Mouse (Mus musculus): ENCODE measurements around the gene Dohh. TPM values are rescaled to one million over a fixed set of nuclear protein-coding genes. Genes with fewer than 3 reads are reported as not detected.

Gene Dohh
- total and polyA plus RNA-seq, 2 experiments from 2014 or later = 114 to 146 TPM

- H3K9ac ChIP-seq (replicated peaks; ENCODE audit: low read length) = no peak overlapping the region
- H3K27ac ChIP-seq = no peak overlapping the region
- WGBS = 32% methylated on average over 24 of the region's 24 CpGs
- DNase-seq (ENCODE audit: low spot score) (no peak), ATAC-seq (no peak)
- H3K4me3 ChIP-seq (ENCODE audit: low read length) = no peak overlapping the region
- H3K27me3 ChIP-seq (ENCODE audit: insufficient read depth, low read length) = no peaks in the 10 kb centered on the region
- H3K9me3 ChIP-seq (ENCODE audit: low read length) = no peaks in the 10 kb centered on the region
- peaks cover 24% of the 10 kb centered on the region for H3K36me3 ChIP-seq (ENCODE audit: insufficient read depth, low read length)
- TF ChIP-seq CTCF (IDR thresholded peaks at IDR 0.05; ENCODE audit: low read depth) = no peak
- H3K4me2 ChIP-seq (ENCODE audit: low read depth, low read length) = peak overlapping the region; percentile 43
- peaks cover 32% of the 10 kb centered on the region for H3K4me1 ChIP-seq (ENCODE audit: insufficient read depth, low read length)
Measured at GRCm38 (mm10) chr10:81406504-81407440, 22.5 kb downstream of the Dohh start.

GRCm38 (mm10) chr10:81407539-81408423 lies 23.6 kb downstream of the Dohh start:
- peak; percentile 87 for DNase-seq (ENCODE audit: low spot score)
- Histone ChIP-seq H3K4me3 (ENCODE audit: low read length) (no peak overlapping the region), H3K9me3 (ENCODE audit: low read length) (no peaks in the 10 kb centered on the region), H3K36me3 (ENCODE audit: insufficient read depth, low read length) (peaks cover 24% of the 10 kb centered on the region), H3K4me2 (ENCODE audit: low read depth, low read length) (peak overlapping the region; percentile 43), H3K4me1 (ENCODE audit: insufficient read depth, low read length) (peaks cover 27% of the 10 kb centered on the region), H3K27ac (no peak overlapping the region; the same call in 1 of the 2 replicates), H3K27me3 (ENCODE audit: insufficient read depth, low read length) (no peaks in the 10 kb centered on the region), H3K9ac (replicated peaks; ENCODE audit: low read length) (no peak overlapping the region)
- TF ChIP-seq CTCF (IDR thresholded peaks at IDR 0.05; ENCODE audit: low read depth) = no peak
- ATAC-seq = peak; percentile 13; the same call in 1 of the 2 replicates
- WGBS = 26% methylated on average over 31 of the region's 31 CpGs

GRCm38 (mm10) chr10:81408424-81408729 lies 24.1 kb downstream of the Dohh start:
- TF ChIP-seq CTCF (IDR thresholded peaks at IDR 0.05; ENCODE audit: low read depth) = no peak
- Histone ChIP-seq H3K9me3 (ENCODE audit: low read length) (no peaks in the 10 kb centered on the region), H3K4me1 (ENCODE audit: insufficient read depth, low read length) (peaks cover 25% of the 10 kb centered on the region), H3K4me2 (ENCODE audit: low read depth, low read length) (no peak overlapping the region), H3K36me3 (ENCODE audit: insufficient read depth, low read length) (peaks cover 24% of the 10 kb centered on the region), H3K9ac (replicated peaks; ENCODE audit: low read length) (no peak overlapping the region), H3K27me3 (ENCODE audit: insufficient read depth, low read length) (no peaks in the 10 kb centered on the region), H3K4me3 (ENCODE audit: low read length) (no peak overlapping the region), H3K27ac (no peak overlapping the region)
- WGBS = 55% methylated on average over 13 of the region's 13 CpGs
- ATAC-seq (no peak), DNase-seq (ENCODE audit: low spot score) (no peak)

- H3K4me1 ChIP-seq (ENCODE audit: insufficient read depth, low read length) = peaks cover 25% of the 10 kb centered on the region
- H3K27ac ChIP-seq = peak overlapping the region; percentile 11; the same call in 1 of the 2 replicates
- no peak overlapping the region for H3K4me3 ChIP-seq (ENCODE audit: low read length)
- DNase-seq (ENCODE audit: low spot score) (peak; percentile 74), ATAC-seq (no peak)
- H3K9me3 ChIP-seq (ENCODE audit: low read length) = no peaks in the 10 kb centered on the region
- peaks cover 21% of the 10 kb centered on the region for H3K36me3 ChIP-seq (ENCODE audit: insufficient read depth, low read length)
- no peak overlapping the region for H3K9ac ChIP-seq (replicated peaks; ENCODE audit: low read length)
- WGBS = 35% methylated on average over 9 of the region's 9 CpGs
- no peak overlapping the region for H3K4me2 ChIP-seq (ENCODE audit: low read depth, low read length)
- peak; percentile 82 for TF ChIP-seq CTCF (IDR thresholded peaks at IDR 0.05; ENCODE audit: low read depth)
- no peaks in the 10 kb centered on the region for H3K27me3 ChIP-seq (ENCODE audit: insufficient read depth, low read length)
Measured at GRCm38 (mm10) chr10:81408871-81409291, 24.7 kb downstream of the Dohh start.

GRCm38 (mm10) chr10:81409330-81409729 lies 25.1 kb downstream of the Dohh start:
- peaks cover 25% of the 10 kb centered on the region for H3K4me1 ChIP-seq (ENCODE audit: insufficient read depth, low read length)

GRCm38 (mm10) chr10:81410350-81410749 lies 26.1 kb downstream of the Dohh start:
- H3K27ac ChIP-seq = 0 out of 2 replicates have a peak overlapping the region, but pooled peaks have one; percentile 71
- WGBS = 74% methylated on average over 4 of the region's 4 CpGs
- H3K4me2 ChIP-seq (ENCODE audit: low read depth, low read length) = no peak overlapping the region
- no peak for ATAC-seq
- peaks cover 25% of the 10 kb centered on the region for H3K4me1 ChIP-seq (ENCODE audit: insufficient read depth, low read length)
- no peaks in the 10 kb centered on the region for H3K9me3 ChIP-seq (ENCODE audit: low read length)
- no peak for DNase-seq (ENCODE audit: low spot score)
- H3K27me3 ChIP-seq (ENCODE audit: insufficient read depth, low read length) = no peaks in the 10 kb centered on the region
- TF ChIP-seq CTCF (IDR thresholded peaks at IDR 0.05; ENCODE audit: low read depth) = no peak
- no peak overlapping the region for H3K9ac ChIP-seq (replicated peaks; ENCODE audit: low read length)
- peaks cover 10% of the 10 kb centered on the region for H3K36me3 ChIP-seq (ENCODE audit: insufficient read depth, low read length)
- no peak overlapping the region for H3K4me3 ChIP-seq (ENCODE audit: low read length)

More at GRCm38 (mm10) chr10:81409330-81409729, 25.1 kb downstream of the Dohh start:
- H3K27ac ChIP-seq = peak overlapping the region; percentile 11; the same call in 1 of the 2 replicates
- H3K4me2 ChIP-seq (ENCODE audit: low read depth, low read length) = no peak overlapping the region
- DNase-seq (ENCODE audit: low spot score) = no peak
- TF ChIP-seq CTCF (IDR thresholded peaks at IDR 0.05; ENCODE audit: low read depth) = no peak
- H3K4me3 ChIP-seq (ENCODE audit: low read length) = no peak overlapping the region
- no peak for ATAC-seq
- peaks cover 17% of the 10 kb centered on the region for H3K36me3 ChIP-seq (ENCODE audit: insufficient read depth, low read length)
- no peaks in the 10 kb centered on the region for H3K9me3 ChIP-seq (ENCODE audit: low read length)
- H3K9ac ChIP-seq (replicated peaks; ENCODE audit: low read length) = no peak overlapping the region
- 31% methylated on average over 8 of the region's 8 CpGs for WGBS
- no peaks in the 10 kb centered on the region for H3K27me3 ChIP-seq (ENCODE audit: insufficient read depth, low read length)

All from hindbrain, postnatal 0 days (tissue).